Mouse (Mus musculus) megakaryocyte progenitor cell, adult 5-6 weeks (primary cell): ENCODE results near the gene N4bp2l2. TPM values are rescaled to one million over a fixed set of nuclear protein-coding genes. Genes with fewer than 3 reads are reported as not detected.
"Not testable (repeated sequence)": the region's sequence is repeated elsewhere in the genome, so short reads cannot be mapped to it uniquely, and the experiment has no call there.

Experiments used
- ATAC-seq: replicated peaks from 2 replicates; pipeline ENCODE4 v1.8.0; 2016; ENCODE audit warnings: mild to moderate bottlenecking, moderate TSS enrichment, inconsistent platforms; ENCODE audit not compliant: poor library complexity
- total RNA-seq, 2 experiments: library from RNA; stranded (forward) in 1 of 2; stranded (reverse) in 1 of 2; fragments of 157-497, 149-512 nt in 1 of 2; fragments of 200-1000 nt in 1 of 2; gene quantifications; 2 replicates each; pipeline versions ENCODE4 v1.2.3 to v1.2.4; 2015 to 2017

The N4bp2l2 gene
- total RNA-seq, 2 experiments from 2014 or later: 78.3 to 89.9 TPM

- peak; percentile 57 for ATAC-seq
These were observed 21.1 kb downstream of the N4bp2l2 start for GRCm38 (mm10) chr5:150644926-150645325.

- not testable (repeated sequence) for ATAC-seq
These were observed 22.6 kb downstream of the N4bp2l2 start for GRCm38 (mm10) chr5:150643390-150643789.

DNA sequence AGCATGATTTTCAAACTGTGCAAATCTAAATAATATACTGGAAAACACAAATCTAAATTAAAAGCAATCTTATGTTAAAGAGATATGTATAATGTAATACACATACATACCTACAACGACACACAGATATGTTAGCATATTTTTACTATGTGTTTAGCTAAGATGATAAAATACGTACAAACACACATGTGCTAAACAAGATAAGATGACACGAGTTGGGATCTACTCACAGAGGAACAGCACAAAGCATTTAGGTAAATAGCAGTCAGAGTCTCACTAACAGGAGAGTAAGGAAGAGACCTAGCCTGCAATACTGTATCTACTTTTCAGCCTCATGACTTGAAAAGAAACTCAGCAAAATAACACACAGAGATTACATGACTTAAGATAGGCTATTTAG lies 24.5 kb downstream of the N4bp2l2 start:
- ATAC-seq: peak; percentile 80

DNA sequence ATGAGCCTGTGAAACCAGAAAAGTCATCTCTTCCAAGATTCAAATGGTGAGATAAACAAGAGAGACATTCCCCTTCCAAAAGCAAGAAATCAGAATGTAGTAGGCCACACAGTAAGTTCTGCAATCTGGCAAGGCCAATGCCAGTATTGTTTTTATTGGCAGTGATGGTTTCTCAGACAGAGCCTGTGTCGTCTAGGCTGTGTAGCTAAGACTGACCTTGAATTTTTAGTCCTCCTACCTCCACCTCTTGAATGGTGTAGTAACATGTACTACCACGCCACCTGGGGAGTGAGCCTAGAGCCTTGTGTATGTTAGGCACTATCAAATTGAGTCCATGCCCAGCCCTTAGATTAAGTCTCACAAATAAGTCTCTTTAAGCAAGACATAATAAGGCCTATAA lies 36.3 kb downstream of the N4bp2l2 start:
- no peak for ATAC-seq

DNA sequence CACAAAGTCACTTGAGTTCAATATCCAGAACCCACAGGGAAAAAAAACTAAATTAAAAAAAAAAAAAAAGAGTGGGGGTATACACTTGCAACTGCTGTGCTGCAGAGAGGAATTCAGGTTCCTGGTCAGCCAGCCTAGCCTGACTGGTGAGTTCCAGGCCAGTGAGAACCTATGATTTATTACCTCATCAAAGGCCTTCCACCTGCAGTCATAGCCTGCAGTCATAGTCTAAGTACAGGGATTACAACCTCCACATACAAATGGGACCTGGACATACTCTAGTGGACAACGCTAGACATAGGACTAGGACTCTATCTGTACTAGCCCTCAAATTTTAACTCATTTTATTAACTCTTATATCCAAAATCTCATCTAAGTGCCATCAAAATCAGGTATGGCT lies 36.7 kb downstream of the N4bp2l2 start:
- ATAC-seq: no peak

- ATAC-seq: no peak
These were observed 40.5 kb downstream of the N4bp2l2 start for GRCm38 (mm10) chr5:150625528-150625927.

DNA sequence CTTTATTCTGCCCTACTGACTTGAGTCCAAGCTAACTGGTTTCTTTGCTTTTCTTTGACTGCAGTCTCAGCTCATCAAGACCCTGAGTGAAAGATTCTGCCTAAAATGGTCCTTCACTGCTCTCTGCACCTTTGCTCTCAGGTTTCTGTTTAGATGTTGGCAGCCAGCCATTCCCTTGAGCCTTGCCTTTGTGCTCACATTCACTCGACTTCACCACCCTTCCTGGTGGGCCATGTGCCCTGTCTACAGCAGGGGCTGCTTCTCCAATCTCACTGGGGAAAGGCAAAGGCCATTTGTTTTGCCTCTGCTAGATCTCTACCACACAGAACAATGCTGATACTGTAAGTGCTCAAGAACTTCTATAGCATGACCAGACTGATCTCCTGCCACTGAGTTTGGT lies 43.2 kb downstream of the N4bp2l2 start:
- ATAC-seq: no peak

- ATAC-seq: peak; percentile 78
These were observed 44.4 kb downstream of the N4bp2l2 start for GRCm38 (mm10) chr5:150621592-150621991.

DNA sequence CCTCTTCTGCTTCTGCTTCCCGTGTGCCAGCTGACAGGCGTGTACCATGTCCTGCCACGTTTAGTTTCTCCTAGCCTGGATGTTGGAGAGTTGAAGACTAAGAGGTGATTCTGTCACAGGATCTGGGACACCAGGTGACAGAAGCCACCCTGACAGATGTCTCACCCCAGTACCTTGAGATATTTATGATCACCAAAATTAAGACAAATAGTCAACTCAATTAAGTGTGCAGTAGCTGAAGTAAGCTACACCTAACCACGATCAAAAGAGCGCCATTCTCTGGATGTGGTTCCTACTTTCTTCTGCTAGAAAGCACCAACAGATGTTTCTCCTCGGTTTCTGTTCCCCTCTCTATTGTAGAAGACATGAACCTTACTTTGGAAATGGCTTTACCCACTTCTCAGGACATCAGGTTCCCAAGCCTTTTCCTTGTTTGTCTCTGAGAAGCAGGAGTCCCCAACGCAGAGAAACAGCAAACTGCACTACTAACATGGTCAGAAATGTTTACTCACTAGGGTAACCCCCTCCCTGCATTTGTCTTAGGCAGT lies 45.3 kb downstream of the N4bp2l2 start:
- ATAC-seq: peak; percentile 40

DNA sequence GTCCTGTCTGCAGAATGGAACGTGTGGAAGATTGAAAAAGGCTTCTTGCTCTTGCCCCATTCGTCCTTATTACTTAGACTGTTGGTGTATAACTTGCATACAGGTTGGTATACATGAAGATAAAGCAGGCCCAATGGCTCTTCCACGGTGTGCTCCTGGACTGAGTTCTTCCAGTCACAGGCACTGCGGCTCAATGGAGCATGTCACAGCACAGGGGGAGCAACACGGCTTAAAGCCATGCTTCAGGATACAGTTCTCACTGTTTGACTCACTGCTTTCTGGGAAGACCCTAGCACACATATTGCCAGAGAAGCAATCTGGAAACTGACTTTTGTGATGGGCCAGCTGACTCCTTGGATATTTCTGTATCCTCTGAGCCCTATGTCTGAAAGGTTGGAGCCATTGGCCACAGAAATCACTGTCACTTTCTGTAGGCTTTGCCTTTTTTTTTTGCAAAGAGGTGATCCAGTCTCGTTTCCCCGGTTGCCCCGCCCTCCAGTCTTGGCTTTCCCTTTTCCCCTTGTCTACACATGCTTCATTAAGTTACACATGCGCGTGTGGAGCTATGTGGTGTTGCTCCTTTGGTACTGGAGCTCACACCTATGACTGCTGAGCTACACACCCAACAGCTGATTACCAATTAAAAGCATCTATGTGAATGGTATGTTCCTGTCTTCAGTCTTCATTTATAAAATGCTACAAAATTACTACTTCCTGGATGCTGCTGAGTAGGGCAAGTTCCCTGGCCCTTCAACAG lies 47.2 kb downstream of the N4bp2l2 start:
- ATAC-seq: no peak

DNA sequence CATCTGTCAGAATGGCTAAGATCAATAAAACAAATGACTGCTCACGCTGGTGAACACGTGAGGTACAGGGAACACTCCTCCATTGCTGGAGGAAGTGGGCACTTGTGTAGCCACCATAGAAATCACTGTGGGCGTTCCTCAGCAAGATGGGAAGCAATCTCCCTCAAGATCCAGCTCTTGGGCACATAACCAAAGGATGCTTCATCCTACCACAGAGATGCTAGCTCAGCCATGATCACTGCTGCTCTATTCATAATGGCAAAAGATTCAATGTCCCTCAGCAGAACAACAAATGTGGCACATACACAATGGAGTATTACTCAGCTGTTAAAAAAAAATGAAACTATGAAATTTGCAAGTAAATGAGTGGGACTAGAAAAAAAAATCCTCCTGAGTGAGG lies 49.3 kb downstream of the N4bp2l2 start:
- ATAC-seq: no peak

GRCm38 (mm10) chr5:150616216-150616615 lies 49.8 kb downstream of the N4bp2l2 start:
- ATAC-seq: no peak

DNA sequence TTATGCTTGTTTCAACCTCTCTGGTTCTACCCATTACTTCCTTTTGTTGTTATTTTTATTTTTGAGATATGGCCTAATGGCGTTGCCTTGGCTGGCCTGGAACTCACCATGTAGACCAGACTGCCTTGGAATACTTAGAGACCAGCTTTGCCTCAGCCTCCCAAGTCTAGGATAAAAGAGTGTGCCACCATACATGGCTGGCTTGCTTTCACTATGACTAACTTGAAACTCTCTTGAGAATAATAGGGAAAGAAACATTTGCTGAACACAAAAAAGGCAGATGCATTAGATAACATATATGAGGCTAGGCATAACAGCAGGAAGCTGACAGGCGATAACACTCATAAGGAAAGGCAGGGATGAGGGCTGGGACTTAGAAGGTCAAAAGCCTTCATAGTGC lies 51.9 kb downstream of the N4bp2l2 start:
- no peak for ATAC-seq

- ATAC-seq: peak; percentile 88
These were observed 54.3 kb downstream of the N4bp2l2 start for GRCm38 (mm10) chr5:150611697-150612096.

- ATAC-seq: no peak
These were observed 54.8 kb downstream of the N4bp2l2 start for GRCm38 (mm10) chr5:150611136-150611535.

DNA sequence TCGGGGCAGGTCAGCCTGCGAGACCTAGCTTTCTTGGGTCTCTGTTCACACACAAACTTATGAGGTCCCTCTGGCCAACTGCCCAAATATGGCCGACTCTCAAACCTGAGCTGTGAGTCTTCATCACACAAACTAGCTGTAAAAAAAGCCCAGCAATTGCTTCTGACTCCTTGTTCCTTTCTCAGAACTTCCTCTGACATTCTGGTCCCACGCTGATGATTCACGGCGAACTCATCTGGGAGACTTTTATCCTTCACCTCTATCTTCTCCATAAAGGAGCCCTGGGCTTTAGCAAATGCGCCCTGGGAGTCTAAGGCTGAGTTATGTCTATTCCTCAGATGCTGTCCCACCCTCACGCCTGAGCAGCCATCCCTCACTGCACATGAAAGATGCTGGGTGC lies 58.4 kb downstream of the N4bp2l2 start:
- ATAC-seq: no peak

DNA sequence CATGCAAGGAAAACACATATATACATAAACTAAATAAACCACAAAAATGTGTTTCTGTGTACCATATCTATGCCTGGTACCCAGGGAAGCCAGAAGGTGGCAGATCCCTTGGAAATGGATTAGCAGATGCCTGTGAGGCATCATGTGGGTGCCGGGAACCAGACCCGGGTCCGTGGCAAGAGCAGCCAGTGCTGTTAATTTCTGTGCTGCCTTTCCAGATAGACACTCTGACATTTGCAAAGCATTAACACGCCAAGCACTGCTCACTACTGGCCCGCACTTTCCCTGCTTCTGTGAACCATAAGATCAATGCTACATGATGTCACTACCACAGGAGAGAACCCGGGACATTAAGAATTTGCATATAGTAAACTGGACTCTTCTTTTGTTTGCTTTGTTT lies 59.9 kb downstream of the N4bp2l2 start:
- ATAC-seq: no peak

GRCm38 (mm10) chr5:150601441-150602230 lies 64.3 kb downstream of the N4bp2l2 start:
- no peak for ATAC-seq

GRCm38 (mm10) chr5:150600554-150601440 lies 65.2 kb downstream of the N4bp2l2 start:
- peak; percentile 38 for ATAC-seq

- ATAC-seq: peak; percentile 42
These were observed 66.4 kb downstream of the N4bp2l2 start for GRCm38 (mm10) chr5:150599301-150600294.
